Mouse (Mus musculus): ENCODE results near the gene Tmem135. TPM values are rescaled to one million over a fixed set of nuclear protein-coding genes. Genes with fewer than 3 reads are reported as not detected.

Gene Tmem135
- total and polyA plus RNA-seq, 3 experiments = 7.4 to 33.9 TPM; not detected in 1

GRCm38 (mm10) chr7:89171790-89172467 lies 232.1 kb downstream of the Tmem135 start:
- Histone ChIP-seq H3K9me3 (replicated peaks; ENCODE audit: insufficient read depth, low read length) (no peaks in the 10 kb centered on the region), H3K27me3 (ENCODE audit: control insufficient read depth in 1 of 2, insufficient read depth in 2 of 2, low read length in 2 of 2) (no peaks in the 10 kb centered on the region), H3K27ac (ENCODE audit: control insufficient read depth, low read depth, low read length) (no peak overlapping the region), H3K79me2 (ENCODE audit: control insufficient read depth, insufficient read depth, low read length, poor library complexity) (no peaks in the 10 kb centered on the region), H3K9ac (ENCODE audit: control insufficient read depth, low read depth, low read length, poor library complexity, severe bottlenecking) (no peak overlapping the region), H3K4me1 (ENCODE audit: control insufficient read depth in 1 of 2, insufficient read depth in 2 of 2, low read length in 2 of 2) (peaks cover 0 to 4% of the 10 kb centered on the region in 2 experiments; a peak in 1 of 4 replicates), H3K36me3 (ENCODE audit: control insufficient read depth in 1 of 2, insufficient read depth in 2 of 2, low read length in 2 of 2) (no peaks in the 10 kb centered on the region), H3K4me3 (ENCODE audit: control insufficient read depth in 1 of 2, insufficient read depth in 1 of 2, low read depth in 2 of 2, low read length in 2 of 2) (no peak overlapping the region)
- DNase-seq (ENCODE audit: low read depth, low spot score) = no peak
- TF ChIP-seq POLR2AphosphoS5 (IDR thresholded peaks at IDR 0.05; ENCODE audit: borderline replicate concordance, low read depth, low read length) (no peak), JUND (IDR thresholded peaks at IDR 0.05; ENCODE audit: low read depth, low read length) (no peak), BHLHE40 (IDR thresholded peaks at IDR 0.05; ENCODE audit: borderline replicate concordance, low read depth, low read length) (no peak), USF1 (IDR thresholded peaks at IDR 0.05; ENCODE audit: low read depth, low read length) (no peak), POLR2AphosphoS2 (IDR thresholded peaks at IDR 0.05; ENCODE audit: low read length) (no peak), E2F4 (IDR thresholded peaks at IDR 0.05; ENCODE audit: borderline replicate concordance, low read depth, low read length) (no peak), ZNF384 (IDR thresholded peaks at IDR 0.05; ENCODE audit: low read depth, low read length) (no peak), KAT2A (conservative IDR thresholded peaks at IDR 0.05; ENCODE audit: low read depth, low read length) (no peak), CHD2 (IDR thresholded peaks at IDR 0.05; ENCODE audit: low read length) (no peak), ELF1 (IDR thresholded peaks at IDR 0.05; ENCODE audit: low read depth, low read length) (no peak), NELFE (IDR thresholded peaks at IDR 0.05; ENCODE audit: low read depth, low read length) (no peak), MXI1 (IDR thresholded peaks at IDR 0.05; ENCODE audit: low read depth, low read length) (no peak), CTCF (IDR thresholded peaks at IDR 0.05 in 2 of 3, conservative IDR thresholded peaks at IDR 0.05 in 1 of 3; ENCODE audit: control insufficient read depth in 1 of 3, insufficient read depth in 1 of 3, low read depth in 2 of 3, low read length in 3 of 3, poor library complexity in 1 of 3, severe bottlenecking in 1 of 3) (no peak), USF2 (IDR thresholded peaks at IDR 0.05; ENCODE audit: borderline replicate concordance in 1 of 2, insufficient read depth in 1 of 2, low read depth in 1 of 2, low read length in 2 of 2) (no peak), ETS1 (IDR thresholded peaks at IDR 0.05; ENCODE audit: low read depth, low read length) (no peak), GABPA (IDR thresholded peaks at IDR 0.05; ENCODE audit: low read depth, low read length) (no peak), POLR2A (IDR thresholded peaks at IDR 0.05; ENCODE audit: control insufficient read depth in 1 of 2, insufficient read depth in 1 of 2, low read depth in 1 of 2, low read length in 2 of 2, poor library complexity in 1 of 2) (no peak), MAFK (IDR thresholded peaks at IDR 0.05; ENCODE audit: borderline replicate concordance, low read depth, low read length) (no peak)

- H3K4me3 ChIP-seq (ENCODE audit: control insufficient read depth in 1 of 2, insufficient read depth in 1 of 2, low read depth in 2 of 2, low read length in 2 of 2) = no peak overlapping the region
- DNase-seq (ENCODE audit: low read depth, low spot score) = peak; percentile 88
Observed at GRCm38 (mm10) chr7:89168606-89169005, 235.4 kb downstream of the Tmem135 start.

More at GRCm38 (mm10) chr7:89168606-89169005, 235.4 kb downstream of the Tmem135 start:
- TF ChIP-seq CTCF (IDR thresholded peaks at IDR 0.05 in 2 of 3, conservative IDR thresholded peaks at IDR 0.05 in 1 of 3; ENCODE audit: control insufficient read depth in 1 of 3, insufficient read depth in 1 of 3, low read depth in 2 of 3, low read length in 3 of 3, poor library complexity in 1 of 3, severe bottlenecking in 1 of 3) (peak; percentile 77 to 94 (median 93)), E2F4 (IDR thresholded peaks at IDR 0.05; ENCODE audit: borderline replicate concordance, low read depth, low read length) (no peak), SIN3A (IDR thresholded peaks at IDR 0.05; ENCODE audit: low read length) (no peak), MAZ (IDR thresholded peaks at IDR 0.05; ENCODE audit: low read depth, low read length) (no peak), ZC3H11A (IDR thresholded peaks at IDR 0.05; ENCODE audit: low read depth, low read length) (peak; percentile 86), RAD21 (IDR thresholded peaks at IDR 0.05; ENCODE audit: low read depth, low read length) (peak; percentile 96), EP300 (IDR thresholded peaks at IDR 0.05; ENCODE audit: low read depth in 1 of 2, low read length in 2 of 2) (no peak), SMC3 (IDR thresholded peaks at IDR 0.05; ENCODE audit: low read depth, low read length) (peak; percentile 95)
- Histone ChIP-seq H3K79me2 (ENCODE audit: control insufficient read depth, insufficient read depth, low read length, poor library complexity) (no peaks in the 10 kb centered on the region), H3K27me3 (ENCODE audit: control insufficient read depth in 1 of 2, insufficient read depth in 2 of 2, low read length in 2 of 2) (no peaks in the 10 kb centered on the region), H3K9ac (ENCODE audit: control insufficient read depth, low read depth, low read length, poor library complexity, severe bottlenecking) (no peak overlapping the region), H3K36me3 (ENCODE audit: control insufficient read depth in 1 of 2, insufficient read depth in 2 of 2, low read length in 2 of 2) (peaks cover 0 to 5% of the 10 kb centered on the region in 2 experiments; a peak in 2 of 4 replicates), H3K9me3 (replicated peaks; ENCODE audit: insufficient read depth, low read length) (no peaks in the 10 kb centered on the region), H3K4me1 (ENCODE audit: control insufficient read depth in 1 of 2, insufficient read depth in 2 of 2, low read length in 2 of 2) (peaks cover 1 to 9% of the 10 kb centered on the region in 2 experiments; a peak in 3 of 4 replicates), H3K27ac (ENCODE audit: control insufficient read depth, low read depth, low read length) (no peak overlapping the region)
